Mouse (Mus musculus): Measurements from ENCODE around the gene Ror1. TPM values are rescaled to one million over a fixed set of nuclear protein-coding genes. Genes with fewer than 3 reads are reported as not detected.
A peak's percentile ranks its signal among the peaks of the same experiment; 100 is the strongest.

Ror1 gene
- total and polyA plus RNA-seq, 2 experiments from 2014 or later, result 0.73 to 2.8 TPM

- 81% methylated on average over 4 of the region's 4 CpGs for WGBS
- Histone ChIP-seq H3K4me3 (ENCODE audit: low read depth, low read length) (no peak overlapping the region), H3K4me1 (ENCODE audit: insufficient read depth, low read length) (no peaks in the 10 kb centered on the region), H3K4me2 (ENCODE audit: low read depth, low read length, poor library complexity, severe bottlenecking) (no peak overlapping the region), H3K9me3 (ENCODE audit: low read length) (no peaks in the 10 kb centered on the region), H3K9ac (replicated peaks; ENCODE audit: low read length, poor library complexity, severe bottlenecking) (no peak overlapping the region), H3K27ac (ENCODE audit: low read depth, low read length) (no peak overlapping the region), H3K36me3 (ENCODE audit: insufficient read depth, low read length) (no peaks in the 10 kb centered on the region), H3K27me3 (ENCODE audit: insufficient read depth, low read length) (no peaks in the 10 kb centered on the region)
- DNase-seq (ENCODE audit: low spot score), result no peak
- no peak for TF ChIP-seq CTCF (IDR thresholded peaks at IDR 0.05)
- ATAC-seq (ENCODE audit: low FRiP score), result no peak
These were observed 39.1 kb upstream of the Ror1 start for GRCm38 (mm10) chr4:100056446-100056845.

GRCm38 (mm10) chr4:100057381-100057780 is 38.2 kb upstream of the Ror1 start:
- Histone ChIP-seq H3K4me3 (ENCODE audit: low read depth, low read length) (no peak overlapping the region), H3K36me3 (ENCODE audit: insufficient read depth, low read length) (no peaks in the 10 kb centered on the region), H3K27me3 (ENCODE audit: insufficient read depth, low read length) (no peaks in the 10 kb centered on the region), H3K27ac (ENCODE audit: low read depth, low read length) (no peak overlapping the region), H3K4me1 (ENCODE audit: insufficient read depth, low read length) (no peaks in the 10 kb centered on the region), H3K9me3 (ENCODE audit: low read length) (no peaks in the 10 kb centered on the region), H3K4me2 (ENCODE audit: low read depth, low read length, poor library complexity, severe bottlenecking) (no peak overlapping the region), H3K9ac (replicated peaks; ENCODE audit: low read length, poor library complexity, severe bottlenecking) (no peak overlapping the region)
- WGBS, result 84% methylated on average over 13 of the region's 13 CpGs
- DNase-seq (ENCODE audit: low spot score) (no peak), ATAC-seq (ENCODE audit: low FRiP score) (no peak)
- no peak for TF ChIP-seq CTCF (IDR thresholded peaks at IDR 0.05)

- no peak overlapping the region for H3K4me2 ChIP-seq (ENCODE audit: low read depth, low read length, poor library complexity, severe bottlenecking)
- H3K27ac ChIP-seq (ENCODE audit: low read depth, low read length), result no peak overlapping the region
- H3K4me1 ChIP-seq (ENCODE audit: insufficient read depth, low read length), result no peaks in the 10 kb centered on the region
- H3K36me3 ChIP-seq (ENCODE audit: insufficient read depth, low read length), result no peaks in the 10 kb centered on the region
- no peak overlapping the region for H3K9ac ChIP-seq (replicated peaks; ENCODE audit: low read length, poor library complexity, severe bottlenecking)
- 97% methylated on average over 5 of the region's 5 CpGs for WGBS
- H3K4me3 ChIP-seq (ENCODE audit: low read depth, low read length), result no peak overlapping the region
- H3K9me3 ChIP-seq (ENCODE audit: low read length), result no peaks in the 10 kb centered on the region
- no peak for ATAC-seq (ENCODE audit: low FRiP score)
- H3K27me3 ChIP-seq (ENCODE audit: insufficient read depth, low read length), result no peaks in the 10 kb centered on the region
- no peak for DNase-seq (ENCODE audit: low spot score)
- no peak for TF ChIP-seq CTCF (IDR thresholded peaks at IDR 0.05)
These were observed 37.0 kb upstream of the Ror1 start for GRCm38 (mm10) chr4:100058631-100059030.

GRCm38 (mm10) chr4:100059811-100060210 is 35.8 kb upstream of the Ror1 start:
- no peaks in the 10 kb centered on the region for H3K27me3 ChIP-seq (ENCODE audit: insufficient read depth, low read length)
- ATAC-seq (ENCODE audit: low FRiP score), result no peak

GRCm38 (mm10) chr4:100061396-100062066 is 34.1 kb upstream of the Ror1 start:
- Histone ChIP-seq H3K27me3 (ENCODE audit: insufficient read depth, low read length) (no peaks in the 10 kb centered on the region), H3K9me3 (ENCODE audit: low read length) (no peaks in the 10 kb centered on the region), H3K36me3 (ENCODE audit: insufficient read depth, low read length) (no peaks in the 10 kb centered on the region), H3K27ac (ENCODE audit: low read depth, low read length) (no peak overlapping the region), H3K4me2 (ENCODE audit: low read depth, low read length, poor library complexity, severe bottlenecking) (no peak overlapping the region), H3K4me3 (ENCODE audit: low read depth, low read length) (no peak overlapping the region), H3K4me1 (ENCODE audit: insufficient read depth, low read length) (no peaks in the 10 kb centered on the region), H3K9ac (replicated peaks; ENCODE audit: low read length, poor library complexity, severe bottlenecking) (no peak overlapping the region)
- ATAC-seq (ENCODE audit: low FRiP score), result no peak
- no peak for DNase-seq (ENCODE audit: low spot score)
- 68% methylated on average over 19 of the region's 19 CpGs for WGBS
- no peak for TF ChIP-seq CTCF (IDR thresholded peaks at IDR 0.05)

More at GRCm38 (mm10) chr4:100059811-100060210, 35.8 kb upstream of the Ror1 start:
- peak; percentile 10 for DNase-seq (ENCODE audit: low spot score)
- no peak overlapping the region for H3K4me2 ChIP-seq (ENCODE audit: low read depth, low read length, poor library complexity, severe bottlenecking)
- no peaks in the 10 kb centered on the region for H3K36me3 ChIP-seq (ENCODE audit: insufficient read depth, low read length)
- H3K4me1 ChIP-seq (ENCODE audit: insufficient read depth, low read length), result no peaks in the 10 kb centered on the region
- 58% methylated on average over 3 of the region's 3 CpGs for WGBS
- no peak overlapping the region for H3K4me3 ChIP-seq (ENCODE audit: low read depth, low read length)
- H3K27ac ChIP-seq (ENCODE audit: low read depth, low read length), result no peak overlapping the region
- TF ChIP-seq CTCF (IDR thresholded peaks at IDR 0.05), result no peak
- no peak overlapping the region for H3K9ac ChIP-seq (replicated peaks; ENCODE audit: low read length, poor library complexity, severe bottlenecking)
- no peaks in the 10 kb centered on the region for H3K9me3 ChIP-seq (ENCODE audit: low read length)

GRCm38 (mm10) chr4:100065686-100066085 is 29.9 kb upstream of the Ror1 start:
- no peak overlapping the region for H3K9ac ChIP-seq (replicated peaks; ENCODE audit: low read length, poor library complexity, severe bottlenecking)
- ATAC-seq (ENCODE audit: low FRiP score), result no peak
- no peaks in the 10 kb centered on the region for H3K4me1 ChIP-seq (ENCODE audit: insufficient read depth, low read length)
- H3K4me2 ChIP-seq (ENCODE audit: low read depth, low read length, poor library complexity, severe bottlenecking), result no peak overlapping the region
- WGBS, result 87% methylated on average over 2 of the region's 2 CpGs
- no peak for DNase-seq (ENCODE audit: low spot score)
- no peak for TF ChIP-seq CTCF (IDR thresholded peaks at IDR 0.05)
- no peaks in the 10 kb centered on the region for H3K9me3 ChIP-seq (ENCODE audit: low read length)
- no peak overlapping the region for H3K27ac ChIP-seq (ENCODE audit: low read depth, low read length)
- no peaks in the 10 kb centered on the region for H3K36me3 ChIP-seq (ENCODE audit: insufficient read depth, low read length)
- H3K4me3 ChIP-seq (ENCODE audit: low read depth, low read length), result no peak overlapping the region
- no peaks in the 10 kb centered on the region for H3K27me3 ChIP-seq (ENCODE audit: insufficient read depth, low read length)
